Mouse (Mus musculus): ENCODE results near the gene Olfr697.
"Not testable (repeated sequence)": the region's sequence is repeated elsewhere in the genome, so short reads cannot be mapped to it uniquely, and the experiment has no call there.

The Olfr697 gene

DNA sequence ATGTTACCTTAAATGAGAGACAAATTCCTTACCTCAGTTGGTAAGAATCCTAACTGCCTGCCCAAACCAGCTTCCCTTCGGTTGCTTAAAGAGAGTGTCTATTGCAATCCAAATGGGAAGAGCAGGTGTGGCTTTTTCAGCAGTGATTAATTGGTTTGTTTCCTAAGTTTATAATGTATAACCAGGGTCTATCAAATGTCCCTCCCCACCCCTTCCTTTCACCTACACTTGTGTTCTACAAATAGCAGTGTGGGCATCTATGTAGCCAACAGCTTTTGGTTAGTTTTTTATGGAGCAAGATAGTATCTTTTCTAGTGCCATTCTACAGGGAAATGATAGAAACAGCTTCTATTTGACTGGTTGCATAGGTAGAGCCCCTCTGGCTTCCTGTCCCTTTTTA lies at the start of gene Olfr697:
Gene Olfr697 (minus strand): TSS at position 101 of the 400 bp plus-strand sequence.
- no peak for DNase-seq (ENCODE audit: low spot score)

- no peak for DNase-seq (ENCODE audit: low spot score)
Observed at GRCm38 (mm10) chr7:106788330-106788729, 46.1 kb upstream of the Olfr697 start.

- DNase-seq (ENCODE audit: low spot score): not testable (repeated sequence)
Observed at GRCm38 (mm10) chr7:106761008-106761407, 18.8 kb upstream of the Olfr697 start.

DNA sequence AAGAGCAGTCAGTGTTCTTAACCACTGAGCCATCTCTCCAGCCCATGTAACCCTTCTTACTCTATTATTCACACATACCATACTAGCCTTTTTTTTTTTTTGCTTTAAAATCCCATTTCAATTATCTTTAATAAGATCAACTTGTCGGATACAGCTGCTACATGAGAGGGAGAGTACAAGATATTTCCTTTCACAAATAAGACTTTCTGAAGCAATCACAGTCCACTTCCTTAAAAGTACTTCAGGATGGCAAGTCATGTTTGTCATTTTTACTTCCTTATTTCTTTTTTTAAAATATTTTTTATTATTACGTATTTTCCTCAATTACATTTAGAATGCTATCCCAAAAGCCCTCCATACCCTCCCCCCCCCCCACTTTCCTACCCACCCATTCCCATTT lies 16.6 kb upstream of the Olfr697 start:
- DNase-seq (ENCODE audit: low spot score): no peak

- no peak for DNase-seq (ENCODE audit: low spot score)
Observed at GRCm38 (mm10) chr7:106755297-106755696, 13.1 kb upstream of the Olfr697 start, which contains the start of gene Olfr698. TSS of gene Olfr698 (minus strand) at chr7:106755397.

GRCm38 (mm10) chr7:106745811-106746210 lies 3.6 kb upstream of the Olfr697 start:
- DNase-seq (ENCODE audit: low spot score): no peak

- no peak for DNase-seq (ENCODE audit: low spot score)
Observed at GRCm38 (mm10) chr7:106737028-106737427, 5.2 kb downstream of the Olfr697 start.

DNA sequence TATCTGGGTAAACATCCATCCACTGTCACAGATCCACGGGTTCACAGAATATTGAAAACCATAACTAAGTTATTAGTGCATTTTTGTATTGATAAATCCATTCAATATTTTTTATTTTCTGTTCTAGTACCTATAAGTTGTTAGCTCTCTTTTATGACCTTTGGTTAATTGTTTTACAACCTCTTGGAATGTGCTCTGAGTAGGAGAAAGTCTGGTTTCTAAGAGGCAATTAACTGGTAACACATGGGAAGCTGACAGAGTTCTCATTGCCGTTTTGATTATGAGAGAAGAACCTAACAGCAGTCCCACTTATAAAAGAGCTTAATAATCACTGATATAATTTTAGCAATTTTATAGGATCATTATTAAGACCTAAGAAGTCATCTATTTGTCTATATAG lies 8.5 kb downstream of the Olfr697 start:
- no peak for DNase-seq (ENCODE audit: low spot score)

DNA sequence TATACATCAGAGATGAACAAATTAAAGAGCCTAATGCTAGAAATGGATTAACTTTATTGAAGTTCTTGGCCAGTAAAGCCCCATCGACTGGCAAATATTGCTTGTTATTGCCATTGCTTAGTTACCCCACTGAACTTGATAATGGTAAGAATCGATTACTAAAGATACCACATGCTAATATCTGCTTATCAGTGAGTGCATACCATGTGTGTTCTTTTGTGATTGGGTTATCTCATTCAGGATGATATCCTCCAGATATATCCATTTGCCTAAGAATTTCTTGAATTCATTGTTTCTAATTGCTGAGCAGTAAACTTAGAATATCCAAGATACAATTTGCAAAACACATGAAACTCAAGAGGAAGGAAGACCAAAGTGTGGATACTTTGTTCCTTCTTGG lies 16.6 kb downstream of the Olfr697 start:
- not testable (repeated sequence) for DNase-seq (ENCODE audit: low spot score)

DNA sequence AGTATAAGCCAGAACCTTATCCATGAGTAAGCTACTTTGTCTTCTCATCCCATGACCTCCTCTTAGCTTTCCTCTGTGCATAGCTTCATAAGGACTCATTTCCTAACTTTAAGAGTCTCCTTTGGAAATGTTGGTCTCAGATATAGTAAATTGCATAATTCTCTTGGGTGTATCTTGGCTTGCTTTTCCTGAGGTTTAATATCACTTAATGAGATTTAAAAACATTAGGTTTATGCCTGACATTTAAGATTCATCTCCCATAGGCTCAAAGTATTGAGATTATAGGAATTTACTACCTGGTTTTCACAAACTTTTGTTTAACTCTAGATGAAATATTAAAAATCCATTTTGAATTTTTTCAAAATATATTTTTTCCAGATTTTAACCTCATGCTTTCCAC lies 25.9 kb downstream of the Olfr697 start, which contains the start of gene Olfr695:
Gene Olfr695 (minus strand): TSS at position 101 of the 400 bp plus-strand sequence.
- DNase-seq (ENCODE audit: low spot score): no peak

DNA sequence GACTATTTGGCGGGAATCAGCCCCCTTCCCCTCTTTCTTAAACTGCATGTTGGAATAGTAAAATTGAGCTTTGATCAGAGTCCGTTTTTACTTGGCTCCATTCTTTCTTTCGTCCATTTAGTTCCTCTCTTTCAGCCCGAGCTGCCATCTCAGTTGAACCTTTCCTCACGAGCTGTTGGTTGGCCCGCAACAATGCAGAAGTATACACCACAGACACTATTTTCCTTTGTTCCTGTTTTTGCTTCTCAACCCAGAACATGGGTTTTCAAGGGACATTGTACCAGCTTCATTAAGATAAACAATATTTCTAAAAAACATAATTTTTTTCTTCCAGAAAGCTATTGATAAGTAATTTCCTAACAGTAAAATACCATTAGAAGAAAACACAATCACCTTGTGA lies 30.8 kb downstream of the Olfr697 start:
- no peak for DNase-seq (ENCODE audit: low spot score)

- not testable (repeated sequence) for DNase-seq (ENCODE audit: low spot score)
Observed at GRCm38 (mm10) chr7:106707705-106708104, 34.5 kb downstream of the Olfr697 start.

DNA sequence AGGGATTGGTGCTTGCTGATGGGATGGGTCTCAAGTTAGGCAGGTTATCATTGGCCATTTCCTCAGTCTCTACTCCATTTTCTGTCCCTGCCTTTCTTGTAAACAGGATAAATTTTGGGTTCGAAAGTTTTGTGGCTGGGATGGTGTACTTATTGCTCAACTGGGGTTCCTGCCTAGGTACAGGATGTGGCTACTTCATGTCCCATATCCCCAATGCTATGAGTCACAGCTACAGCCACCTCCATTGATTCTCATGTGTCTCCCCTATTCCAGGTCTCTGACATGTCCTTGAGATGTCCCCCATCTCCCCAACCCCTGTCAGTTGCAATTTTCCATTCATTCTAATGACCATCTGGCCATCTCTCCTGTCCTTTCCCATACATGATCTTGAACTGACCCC lies 45.4 kb downstream of the Olfr697 start:
- no peak for DNase-seq (ENCODE audit: low spot score)

DNA sequence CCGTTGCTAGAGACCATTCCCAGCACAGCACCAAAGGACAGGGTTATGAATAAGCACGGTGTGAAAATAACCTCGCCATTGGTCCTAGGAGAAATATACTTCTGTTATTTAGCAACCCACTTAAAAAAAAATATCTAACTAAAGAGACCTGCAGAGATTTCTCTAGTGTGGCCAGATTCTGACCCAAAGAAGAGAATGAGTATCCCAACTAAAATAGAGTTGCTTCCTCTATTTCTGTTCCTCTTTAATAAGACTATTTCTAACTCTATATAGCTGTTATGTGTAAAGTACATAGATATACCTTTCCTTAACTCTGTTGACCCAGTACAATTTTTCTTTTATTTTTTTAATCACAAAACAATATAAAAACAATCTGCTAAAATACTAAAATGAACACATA lies 49.3 kb downstream of the Olfr697 start:
- no peak for DNase-seq (ENCODE audit: low spot score)

GRCm38 (mm10) chr7:106691714-106692113 lies 50.5 kb downstream of the Olfr697 start, which contains the start of gene Olfr694:
TSS of gene Olfr694 (minus strand) at chr7:106691814.
- DNase-seq (ENCODE audit: low spot score): no peak
